Mouse (Mus musculus) testis, adult 2 months (tissue): ENCODE results near the gene Ski. TPM values are rescaled to one million over a fixed set of nuclear protein-coding genes. Genes with fewer than 3 reads are reported as not detected.

ENCODE experiments used
- H3K27ac ChIP-seq: fragments of 200-500 bp; 2 replicates; pipeline ENCODE4 v1.5.1; 2012; ENCODE audit warnings: low read depth, low read length; ENCODE audit not compliant: control insufficient read depth, insufficient read depth
- H3K27me3 ChIP-seq: fragments of 200-500 bp; 2 replicates; pipeline ENCODE4 v1.6.1; 2012; ENCODE audit warnings: mild to moderate bottlenecking, low read length, moderate library complexity; ENCODE audit not compliant: control insufficient read depth, insufficient read depth
- H3K36me3 ChIP-seq: fragments of 200-500 bp; 2 replicates; pipeline ENCODE4 v1.6.1; 2012; ENCODE audit warnings: mild to moderate bottlenecking, low read length; ENCODE audit not compliant: control insufficient read depth, insufficient read depth
- H3K4me1 ChIP-seq: fragments of 200-500 bp; 2 replicates; pipeline ENCODE4 v1.6.1; 2012; ENCODE audit warnings: low read length; ENCODE audit not compliant: control insufficient read depth, insufficient read depth
- H3K4me3 ChIP-seq: fragments of 200-500 bp; 2 replicates; pipeline ENCODE4 v1.5.1; 2012; ENCODE audit warnings: low read depth, mild to moderate bottlenecking, low read length, moderate library complexity, mixed read lengths; ENCODE audit not compliant: control insufficient read depth
- CTCF ChIP-seq: fragments of 200-500 bp; IDR thresholded peaks from 2 replicates; pipeline ENCODE4 v1.5.1; 2012; ENCODE audit warnings: low read depth, mild to moderate bottlenecking, inconsistent platforms, low read length, moderate library complexity; ENCODE audit not compliant: control insufficient read depth, insufficient read depth, insufficient replicate concordance
- POLR2A ChIP-seq: fragments of 200-500 bp; IDR thresholded peaks from 2 replicates; pipeline ENCODE4 v1.6.1; 2012; ENCODE audit warnings: low read depth, mild to moderate bottlenecking, inconsistent platforms, low read length, moderate library complexity; ENCODE audit not compliant: control insufficient read depth
- polyA plus RNA-seq: library from polyadenylated mRNA; depleted of rRNA; stranded (reverse); fragments of >200 nt; gene quantifications from 2 replicates; pipeline ENCODE4 v1.2.3, GENCODE M21; 2012

Gene Ski
- polyA plus RNA-seq, 1 experiment: 5.0 TPM

GRCm38 (mm10) chr4:155158543-155158917, 63.9 kb downstream of the Ski start:
- H3K36me3 ChIP-seq: no peaks in the 10 kb centered on the region
- H3K27me3 ChIP-seq: no peaks in the 10 kb centered on the region
- no peak overlapping the region for H3K4me3 ChIP-seq
- H3K27ac ChIP-seq: no peak overlapping the region
- no peaks in the 10 kb centered on the region for H3K4me1 ChIP-seq
- TF ChIP-seq POLR2A: no peak
- TF ChIP-seq CTCF: no peak

GRCm38 (mm10) chr4:155157871-155158542, 64.4 kb downstream of the Ski start:
- TF ChIP-seq POLR2A (no peak), CTCF (no peak)
- H3K27ac ChIP-seq: no peak overlapping the region
- H3K4me1 ChIP-seq: no peaks in the 10 kb centered on the region
- H3K4me3 ChIP-seq: no peak overlapping the region
- no peaks in the 10 kb centered on the region for H3K36me3 ChIP-seq
- H3K27me3 ChIP-seq: no peaks in the 10 kb centered on the region

- Histone ChIP-seq H3K36me3 (no peaks in the 10 kb centered on the region), H3K4me3 (no peak overlapping the region), H3K27ac (no peak overlapping the region), H3K4me1 (no peaks in the 10 kb centered on the region; the same call in 1 of the 2 replicates), H3K27me3 (no peaks in the 10 kb centered on the region)
- TF ChIP-seq CTCF (no peak), POLR2A (no peak)
Observed at GRCm38 (mm10) chr4:155156734-155157133, 65.7 kb downstream of the Ski start.

GRCm38 (mm10) chr4:155154986-155155385, 67.4 kb downstream of the Ski start:
- Histone ChIP-seq H3K27ac (no peak overlapping the region), H3K36me3 (no peaks in the 10 kb centered on the region), H3K4me1 (peaks cover 16% of the 10 kb centered on the region), H3K27me3 (no peaks in the 10 kb centered on the region), H3K4me3 (no peak overlapping the region)
- TF ChIP-seq CTCF (no peak), POLR2A (no peak)

GRCm38 (mm10) chr4:155153389-155154072, 68.9 kb downstream of the Ski start:
- Histone ChIP-seq H3K4me1 (peaks cover 22% of the 10 kb centered on the region), H3K27me3 (no peaks in the 10 kb centered on the region), H3K4me3 (no peak overlapping the region), H3K27ac (no peak overlapping the region), H3K36me3 (no peaks in the 10 kb centered on the region)
- TF ChIP-seq POLR2A: no peak
- TF ChIP-seq CTCF: no peak

GRCm38 (mm10) chr4:155152476-155152875, 69.9 kb downstream of the Ski start:
- H3K27me3 ChIP-seq: no peaks in the 10 kb centered on the region
- H3K27ac ChIP-seq: no peak overlapping the region
- H3K4me1 ChIP-seq: peaks cover 22% of the 10 kb centered on the region
- H3K36me3 ChIP-seq: no peaks in the 10 kb centered on the region
- H3K4me3 ChIP-seq: no peak overlapping the region
- TF ChIP-seq POLR2A (no peak), CTCF (no peak)

- TF ChIP-seq POLR2A (no peak), CTCF (no peak)
- Histone ChIP-seq H3K4me3 (no peak overlapping the region), H3K27ac (no peak overlapping the region), H3K36me3 (no peaks in the 10 kb centered on the region), H3K27me3 (no peaks in the 10 kb centered on the region), H3K4me1 (peaks cover 22% of the 10 kb centered on the region)
Observed at GRCm38 (mm10) chr4:155151845-155152244, 70.5 kb downstream of the Ski start.
